ENCODE assay signal across 24 mouse cellular contexts in genomic region chr15:43992936-43993335, GRCm38 (mm10).
A peak's percentile ranks its signal among the peaks of the same experiment; 100 is the strongest.
DNase-seq lines count a peak whose midpoint lies in the region; ATAC-seq lines count a peak whose summit lies in the region.
"Had no signal": no experiment of that assay in that cellular context is flagged by ENCODE, and none has a peak within 500 bp of the region (broad histone marks: within the 10 kb centered on the region; RNA-seq: fewer than 3 reads in every experiment).

No protein-coding gene starts in this region.

- no peaks in the 10 kb centered on the region for H3K9me3 ChIP-seq in kidney, embryonic 16.5 days (ENCODE audit: low read length)
- H3K9me3 ChIP-seq: embryonic facial prominence, embryonic 10.5 days; embryonic facial prominence, embryonic 12.5 days; forebrain, embryonic 13.5 days; forebrain, embryonic 15.5 days; G1E had no signal

- DNase-seq in kidney, adult 11 months: peak; percentile 8
- peak; percentile 19 to 20 for DNase-seq in kidney, adult 8-10 months
- DNase-seq in kidney, postnatal 10 days: no peak
- DNase-seq in kidney, postnatal 14 days: peak; percentile 6
- DNase-seq in kidney, adult 18-20 months: no peak
- DNase-seq: adrenal gland, adult 8-10 months; adrenal gland, postnatal 14 days; adrenal gland, postnatal 36 days; B cell, adult 2 months; cerebellum, adult 11-12 months; cerebellum, adult 2 months; cerebellum, adult 9-10 months; cerebellum, postnatal 10 days; cerebellum, postnatal 25 days had no signal

- no peak overlapping the region for H3K4me2 ChIP-seq in kidney, embryonic 16.5 days (replicated peaks; ENCODE audit: low read depth, low read length)
- H3K4me2 ChIP-seq: embryonic facial prominence, embryonic 12.5 days; forebrain, embryonic 13.5 days; forebrain, embryonic 15.5 days had no signal

- H3K27me3 ChIP-seq in kidney, embryonic 16.5 days (ENCODE audit: insufficient read depth, low read length): no peaks in the 10 kb centered on the region
- H3K27me3 ChIP-seq: CH12.LX; embryonic facial prominence, embryonic 12.5 days; forebrain, embryonic 13.5 days; forebrain, embryonic 15.5 days; Patski had no signal

- H3K27ac ChIP-seq in kidney, embryonic 16.5 days (ENCODE audit: low read length): no peak overlapping the region
- H3K27ac ChIP-seq: embryonic facial prominence, embryonic 10.5 days; embryonic facial prominence, embryonic 12.5 days; forebrain, embryonic 13.5 days; forebrain, embryonic 15.5 days had no signal

- H3K9ac ChIP-seq in kidney, embryonic 16.5 days (replicated peaks; ENCODE audit: low read length): no peak overlapping the region
- H3K9ac ChIP-seq: embryonic facial prominence, embryonic 12.5 days; forebrain, embryonic 13.5 days; forebrain, embryonic 15.5 days had no signal

- H3K4me1 ChIP-seq in kidney, embryonic 16.5 days (ENCODE audit: insufficient read depth, low read length): no peaks in the 10 kb centered on the region
- H3K4me1 ChIP-seq: embryonic facial prominence, embryonic 10.5 days; embryonic facial prominence, embryonic 12.5 days; forebrain, embryonic 13.5 days; forebrain, embryonic 15.5 days had no signal

- H3K4me3 ChIP-seq in kidney, embryonic 16.5 days (ENCODE audit: low read length): no peak overlapping the region
- H3K4me3 ChIP-seq: embryonic facial prominence, embryonic 10.5 days; embryonic facial prominence, embryonic 12.5 days; forebrain, embryonic 13.5 days; forebrain, embryonic 15.5 days had no signal

- H3K36me3 ChIP-seq in kidney, embryonic 16.5 days (ENCODE audit: insufficient read depth, low read length): no peaks in the 10 kb centered on the region
- H3K36me3 ChIP-seq: embryonic facial prominence, embryonic 10.5 days; embryonic facial prominence, embryonic 12.5 days; forebrain, embryonic 15.5 days; G1E had no signal

- ATAC-seq in kidney, embryonic 16.5 days (ENCODE audit: low FRiP score, low TSS enrichment): no peak
- ATAC-seq: activated CD4-positive, CD25-positive, alpha-beta regulatory T cell, adult 4 months; CD4-positive, CD25-positive, alpha-beta regulatory T cell, adult 4 months; forebrain, embryonic 13.5 days; forebrain, embryonic 15.5 days; Patski had no signal

Comparison
In these comparisons a context has a peak if more than half of its experiments do, and no peak if none do; other contexts are left out.
1. DNase-seq: peak in kidney, adult 11 months (single experiment), kidney, adult 8-10 months (2 of 2) and kidney, postnatal 14 days (single experiment); none in kidney, postnatal 10 days (single experiment) and kidney, adult 18-20 months (single experiment).